Mouse (Mus musculus): ENCODE results near the gene Eif2s3x. TPM values are rescaled to one million over a fixed set of nuclear protein-coding genes. Genes with fewer than 3 reads are reported as not detected.

Gene Eif2s3x
- 120 to 140 TPM (median 133 TPM) in 4 replicates for total RNA-seq (2023; ENCODE audit: inconsistent age)

GRCm38 (mm10) chrX:94212597-94213321 lies at the start of gene Eif2s3x:
Gene Eif2s3x, minus strand, starts transcription at chrX:94212862.

DNA sequence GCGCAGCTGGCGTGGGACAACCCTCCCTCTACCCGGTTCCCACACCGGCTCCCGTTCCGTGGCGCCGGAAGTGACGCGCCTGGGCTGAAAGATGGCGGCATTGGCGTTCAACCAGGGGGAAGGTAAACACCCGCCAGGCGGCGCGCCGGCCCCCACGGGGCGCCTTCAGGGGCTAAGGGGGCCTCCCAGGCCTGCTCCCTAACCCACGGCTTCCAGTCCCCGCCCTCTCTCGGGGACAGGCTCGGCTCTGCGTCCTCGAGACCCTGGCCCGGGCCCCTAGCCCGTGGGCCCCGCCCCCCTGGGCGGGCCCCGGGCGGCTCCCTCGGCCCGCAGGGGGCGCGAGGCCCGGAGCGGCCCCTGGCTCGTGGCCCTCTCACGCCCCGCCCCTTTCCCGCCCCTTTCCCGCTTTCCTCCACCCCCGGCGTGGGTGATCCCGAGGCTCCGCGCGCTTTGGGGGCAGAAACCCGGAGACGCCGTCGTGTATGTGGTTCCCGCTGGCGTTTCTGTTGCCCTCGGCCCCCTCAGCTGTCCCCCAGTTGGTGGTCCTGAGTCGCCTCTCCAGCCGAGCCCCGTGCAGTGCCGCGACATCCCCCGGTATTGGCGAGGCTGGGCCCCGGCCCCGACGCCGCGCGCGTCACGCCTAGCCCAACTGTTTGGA lies 22.0 kb upstream of the Eif2s3x start, which contains the start of gene Klhl15:
Klhl15 (plus strand) TSS at position 68 of the 658 bp plus-strand sequence.

Other genes with a start within 250 kb of the Eif2s3x start
- not detected in 4 replicates for gene AU015836, start 244.2 kb downstream of the Eif2s3x start, total RNA-seq (2023; ENCODE audit: inconsistent age)
- 47.9 to 55.9 TPM (median 48.6 TPM) in 4 replicates for gene Zfx, start 89.2 kb downstream of the Eif2s3x start, total RNA-seq (2023; ENCODE audit: inconsistent age)
- 17.0 to 21.0 TPM (median 18.9 TPM) in 4 replicates for gene Klhl15, start 21.7 kb upstream of the Eif2s3x start, total RNA-seq (2023; ENCODE audit: inconsistent age)
- gene Fam90a1b, start 153.9 kb upstream of the Eif2s3x start, total RNA-seq (2023; ENCODE audit: inconsistent age): 0.27 to 0.66 TPM (median 0.40 TPM) in 4 replicates
- 5.9 to 9.7 TPM (median 7.6 TPM) in 4 replicates for gene Apoo, start 154.3 kb upstream of the Eif2s3x start, total RNA-seq (2023; ENCODE audit: inconsistent age)